Mouse (Mus musculus) brain, embryonic 14.5 days (tissue): ENCODE measurements around the gene Fmo2.

Source experiments
- CTCF ChIP-seq: fragments of 200-500 bp; IDR thresholded peaks from 2 replicates; pipeline ENCODE4 v1.5.1; 2012; ENCODE audit warnings: inconsistent platforms, mild to moderate bottlenecking, moderate library complexity, borderline replicate concordance; ENCODE audit not compliant: insufficient read depth, insufficient read length; ENCODE audit errors: extremely low read depth
- POLR2A ChIP-seq: fragments of 200-500 bp; IDR thresholded peaks from 2 replicates; pipeline ENCODE4 v1.6.1; 2012; ENCODE audit warnings: mild to moderate bottlenecking, inconsistent platforms, borderline replicate concordance; ENCODE audit not compliant: poor library complexity, insufficient read depth, insufficient read length, severe bottlenecking; ENCODE audit errors: extremely low read depth

GRCm38 (mm10) chr1:162888646-162889045, 9.9 kb downstream of the Fmo2 start:
- TF ChIP-seq CTCF: no peak
- TF ChIP-seq POLR2A: no peak
